Mouse (Mus musculus) lung, embryonic 15.5 days (tissue): ENCODE measurements around the gene Tstd1. TPM values are rescaled to one million over a fixed set of nuclear protein-coding genes. Genes with fewer than 3 reads are reported as not detected.

Source experiments
- ATAC-seq: fragments of 200-750 bp; cut with Nextera tagmentation; 2 replicates; pipeline ENCODE4 v1.8.0; 2017; ENCODE audit warnings: moderate number of reproducible peaks, borderline replicate concordance; ENCODE audit not compliant: low FRiP score, low TSS enrichment; ENCODE audit errors: extremely low read depth
- H3K27ac ChIP-seq: fragments of 300-500 bp; sonication (generic); 2 replicates; pipeline ENCODE4 v1.5.1; 2015; ENCODE audit warnings: moderate library complexity, mild to moderate bottlenecking, inconsistent platforms
- H3K27me3 ChIP-seq: fragments of 300-500 bp; sonication (generic); 2 replicates; pipeline ENCODE4 v1.6.1; 2015; ENCODE audit warnings: inconsistent platforms
- H3K36me3 ChIP-seq: fragments of 300-500 bp; sonication (generic); 2 replicates; pipeline ENCODE4 v1.6.1; 2015; ENCODE audit warnings: inconsistent platforms
- H3K4me1 ChIP-seq: fragments of 300-500 bp; sonication (generic); 2 replicates; pipeline ENCODE4 v1.6.1; 2015; ENCODE audit warnings: inconsistent platforms
- H3K4me2 ChIP-seq: fragments of 300-500 bp; sonication (generic); 2 replicates; pipeline ENCODE4 v1.6.1; 2015; ENCODE audit warnings: inconsistent platforms, mild to moderate bottlenecking, moderate library complexity
- H3K4me3 ChIP-seq: fragments of 300-500 bp; sonication (generic); 2 replicates; pipeline ENCODE4 v1.5.1; 2015; ENCODE audit warnings: mild to moderate bottlenecking, inconsistent platforms
- H3K9ac ChIP-seq: fragments of 300-500 bp; sonication (generic); 2 replicates; pipeline ENCODE4 v1.6.1; 2015; ENCODE audit warnings: inconsistent platforms
- H3K9me3 ChIP-seq: fragments of 300-500 bp; sonication (generic); 2 replicates; pipeline ENCODE4 v1.6.1; 2016; ENCODE audit warnings: inconsistent platforms
- WGBS: fragments of 180-500 bp; shearing (Covaris S2); methylation state at CpG from one replicate; pipeline ENCODE4 v1.1.7; 2015; 5-methylcytosine and 5-hydroxymethylcytosine counted together
- polyA plus RNA-seq: library from polyadenylated mRNA; unstranded; fragments of >200 nt; fragmentation: Nextera tagmentation; extraction: Ambion mirVana; gene quantifications from 2 replicates; pipeline ENCODE4 v1.2.1, GENCODE M21; 2015

The Tstd1 gene
- polyA plus RNA-seq, 1 experiment from 2014 or later = 7.5 TPM

DNA sequence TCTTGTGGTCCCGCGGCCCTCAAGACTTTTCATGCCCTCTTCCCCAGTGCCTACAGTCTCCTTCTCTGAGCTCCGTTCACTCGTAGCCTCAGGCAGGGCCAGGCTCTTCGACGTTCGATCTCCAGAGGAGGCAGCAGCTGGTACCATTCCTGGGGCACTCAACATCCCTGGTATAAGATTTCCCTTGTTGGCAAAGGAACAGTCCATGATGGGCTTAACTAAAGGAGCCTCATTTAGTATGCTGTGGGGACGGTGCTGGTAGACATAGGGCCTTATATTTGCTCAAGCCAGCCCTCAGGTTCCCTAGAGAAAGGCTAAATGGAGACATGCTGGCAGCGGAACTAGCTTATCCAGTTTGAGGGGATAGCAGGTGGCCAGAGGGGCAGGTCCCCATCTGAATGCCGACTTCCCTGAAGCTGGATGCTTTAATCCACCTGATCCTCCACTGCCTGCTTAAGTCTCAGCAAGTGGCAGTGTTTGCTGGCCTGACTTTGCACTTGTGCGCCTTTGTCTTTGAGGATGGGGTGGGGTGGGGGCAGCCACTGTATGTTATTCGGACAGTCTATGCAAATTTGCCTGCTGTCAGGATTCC, 715 bp downstream of the Tstd1 start:
- Histone ChIP-seq H3K9me3 (no peaks in the 10 kb centered on the region), H3K27me3 (no peaks in the 10 kb centered on the region), H3K9ac (no peak overlapping the region), H3K4me3 (no peak overlapping the region), H3K4me1 (peaks cover 15% of the 10 kb centered on the region), H3K4me2 (no peak overlapping the region), H3K27ac (peak overlapping the region; percentile 77), H3K36me3 (peaks cover 49% of the 10 kb centered on the region)
- peak; percentile 45; the same call in 1 of the 2 replicates for ATAC-seq
- 52% methylated on average over 12 of the region's 12 CpGs for WGBS

DNA sequence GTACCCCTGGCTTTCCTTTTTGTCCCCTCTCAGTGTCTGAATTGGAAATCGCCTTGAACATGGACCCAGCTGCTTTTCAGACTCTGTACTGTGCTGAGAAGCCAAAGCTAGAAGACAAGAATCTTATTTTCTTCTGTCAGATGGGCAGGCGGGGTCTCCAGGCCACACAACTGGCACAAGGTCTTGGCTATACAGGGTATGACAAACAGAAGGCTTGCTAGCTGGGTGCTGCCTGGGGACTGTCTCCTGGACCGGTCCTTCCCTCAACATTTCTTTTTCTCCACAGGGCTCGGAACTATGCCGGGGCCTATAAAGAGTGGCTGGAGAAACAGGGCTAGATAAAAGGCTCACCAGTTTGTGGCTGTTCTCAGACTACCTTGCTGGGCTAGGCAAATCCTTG, 1.2 kb downstream of the Tstd1 start:
- Histone ChIP-seq H3K9me3 (no peaks in the 10 kb centered on the region), H3K9ac (no peak overlapping the region), H3K4me1 (peaks cover 21% of the 10 kb centered on the region), H3K36me3 (peaks cover 49% of the 10 kb centered on the region), H3K27me3 (no peaks in the 10 kb centered on the region), H3K4me3 (no peak overlapping the region), H3K4me2 (no peak overlapping the region), H3K27ac (peak overlapping the region; percentile 77)
- no peak for ATAC-seq
- WGBS = 82% methylated on average over 5 of the region's 5 CpGs

DNA sequence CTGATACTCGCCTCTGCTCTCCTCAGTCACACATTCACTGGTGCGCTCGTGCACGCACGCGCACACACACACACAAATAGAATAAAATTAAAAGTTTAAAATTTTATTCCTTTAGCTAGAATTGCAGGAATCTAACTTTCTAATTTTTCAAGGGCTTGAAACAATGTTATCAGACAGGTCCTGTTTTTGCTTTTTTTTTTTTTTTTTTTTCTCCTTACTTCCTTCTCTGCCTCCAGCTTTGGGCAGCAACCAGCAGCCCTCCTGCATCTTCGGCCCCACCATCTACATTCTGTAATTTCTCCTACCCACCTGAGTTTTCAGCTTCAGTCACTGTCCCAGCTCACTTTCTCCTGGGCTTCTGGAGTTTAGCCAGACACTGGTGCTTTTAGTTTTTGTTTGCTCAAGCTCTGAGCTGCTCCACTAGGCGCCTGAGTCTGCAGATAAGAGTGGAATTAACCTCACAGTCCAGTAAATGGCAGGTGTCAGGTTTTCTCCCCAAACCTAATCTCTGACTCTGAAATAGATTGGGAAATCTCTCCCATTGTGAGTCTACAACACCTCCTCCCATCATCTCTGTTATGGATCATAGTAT, 3.9 kb downstream of the Tstd1 start:
- H3K4me3 ChIP-seq = no peak overlapping the region
- peak overlapping the region; percentile 20; the same call in 1 of the 2 replicates for H3K27ac ChIP-seq
- H3K9me3 ChIP-seq = no peaks in the 10 kb centered on the region
- H3K27me3 ChIP-seq = no peaks in the 10 kb centered on the region
- no peak for ATAC-seq
- WGBS = 75% methylated on average over 8 of the region's 8 CpGs
- H3K4me1 ChIP-seq = peaks cover 26% of the 10 kb centered on the region
- no peak overlapping the region for H3K9ac ChIP-seq
- peaks cover 25% of the 10 kb centered on the region for H3K36me3 ChIP-seq
- no peak overlapping the region for H3K4me2 ChIP-seq

DNA sequence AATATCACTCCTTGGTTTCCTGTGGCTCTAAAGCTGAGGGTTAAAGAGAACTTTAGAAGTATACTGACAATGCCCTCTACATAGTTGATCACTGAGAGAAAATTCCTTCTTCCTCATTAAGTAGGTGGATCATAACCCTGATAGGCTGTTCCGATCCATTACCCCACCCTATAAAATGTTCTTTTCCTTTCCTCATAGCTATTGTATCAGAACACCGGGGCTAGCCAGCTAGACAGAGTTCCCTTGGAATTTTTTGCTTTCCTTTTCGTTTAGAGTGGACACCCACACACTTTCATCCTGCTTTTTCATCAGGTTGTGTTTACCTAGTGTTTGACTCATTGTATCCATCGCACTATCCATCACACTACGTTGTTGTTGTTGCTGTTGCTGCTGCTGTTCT, 6.0 kb downstream of the Tstd1 start:
- no peak for ATAC-seq
- Histone ChIP-seq H3K4me2 (no peak overlapping the region), H3K4me3 (no peak overlapping the region), H3K9ac (no peak overlapping the region), H3K4me1 (peaks cover 18% of the 10 kb centered on the region), H3K36me3 (peaks cover 9% of the 10 kb centered on the region; the same call in 1 of the 2 replicates), H3K27me3 (no peaks in the 10 kb centered on the region), H3K9me3 (no peaks in the 10 kb centered on the region), H3K27ac (no peak overlapping the region)
- 34% methylated on average over 5 of the region's 5 CpGs for WGBS

DNA sequence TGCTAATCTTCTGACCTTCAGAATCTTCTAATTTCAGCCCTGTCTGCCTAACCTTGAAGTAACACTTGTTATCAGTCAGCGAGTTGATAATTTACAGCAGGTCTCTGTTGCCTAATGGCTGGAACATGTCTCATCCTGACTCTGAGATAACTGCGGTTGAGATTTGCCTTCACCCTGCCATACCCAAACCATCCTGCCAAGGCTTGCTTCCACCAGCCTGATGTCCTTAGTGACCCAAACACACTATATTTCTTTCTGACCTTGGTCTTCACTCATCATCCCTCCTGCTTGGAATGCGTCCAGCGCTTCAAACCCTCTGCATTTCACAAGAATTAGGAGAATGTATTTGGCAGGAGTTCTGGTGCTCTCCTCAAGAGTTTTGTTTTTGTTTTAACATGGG, 6.5 kb downstream of the Tstd1 start:
- H3K9ac ChIP-seq = no peak overlapping the region
- H3K36me3 ChIP-seq = 0 out of 2 replicates have a peak, but pooled peaks cover 4% of the 10 kb centered on the region
- no peak overlapping the region for H3K4me3 ChIP-seq
- ATAC-seq = no peak; the same call in 1 of the 2 replicates
- H3K27me3 ChIP-seq = no peaks in the 10 kb centered on the region
- WGBS = 35% methylated on average over 4 of the region's 4 CpGs
- no peak overlapping the region for H3K4me2 ChIP-seq
- H3K9me3 ChIP-seq = no peaks in the 10 kb centered on the region
- peaks cover 14% of the 10 kb centered on the region; the same call in 1 of the 2 replicates for H3K4me1 ChIP-seq
- no peak overlapping the region for H3K27ac ChIP-seq

DNA sequence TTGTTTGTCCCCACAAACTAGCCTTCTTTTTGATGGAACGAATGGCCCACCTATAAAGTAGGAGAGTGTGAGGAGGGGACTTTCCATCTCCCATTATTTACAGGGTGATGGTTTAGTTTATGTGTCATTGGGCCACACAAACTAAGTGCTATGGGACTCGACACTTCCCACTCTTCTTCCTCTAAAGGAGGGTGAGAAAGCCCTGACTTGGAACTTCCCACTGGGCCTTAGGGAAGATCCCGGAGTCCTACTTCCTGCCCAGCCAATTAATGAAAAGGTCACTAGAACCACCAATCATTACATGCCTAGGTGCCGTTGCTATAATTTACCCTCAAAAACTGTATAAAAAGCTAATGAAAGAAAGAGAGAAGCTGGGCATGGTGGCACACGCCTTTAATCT, 13.5 kb downstream of the Tstd1 start:
- WGBS = 75% methylated on average over 5 of the region's 5 CpGs

DNA sequence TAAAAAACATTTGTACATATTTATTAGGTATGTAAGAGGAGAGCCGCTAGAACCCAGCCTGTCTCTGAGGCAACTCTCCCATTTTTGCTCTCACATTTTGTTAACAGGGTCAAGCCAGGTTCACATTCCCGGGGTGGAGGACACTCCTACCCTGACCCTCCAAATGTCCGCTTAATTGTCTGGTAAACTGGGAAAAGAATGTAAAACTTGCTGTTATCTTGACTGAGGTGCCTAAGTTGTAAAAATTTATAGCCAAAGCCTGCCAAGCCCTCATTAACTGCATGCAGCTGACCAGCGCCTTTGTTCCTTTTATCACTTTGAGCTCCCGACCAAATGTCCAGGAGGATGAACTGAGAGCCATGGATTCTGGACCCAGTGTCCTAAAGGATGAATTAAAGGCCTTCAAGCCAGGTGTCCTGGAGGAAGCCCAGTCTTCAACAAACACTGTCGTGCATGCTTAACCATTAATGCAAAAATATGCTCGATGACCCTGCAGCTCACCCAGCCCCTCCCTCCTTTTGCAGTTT, 16.7 kb downstream of the Tstd1 start:
- H3K9ac ChIP-seq = no peak overlapping the region
- no peaks in the 10 kb centered on the region for H3K9me3 ChIP-seq
- peaks cover 29% of the 10 kb centered on the region for H3K4me1 ChIP-seq
- 26% methylated on average over 7 of the region's 7 CpGs for WGBS
- H3K27me3 ChIP-seq = no peaks in the 10 kb centered on the region
- no peaks in the 10 kb centered on the region for H3K36me3 ChIP-seq
- no peak overlapping the region for H3K4me3 ChIP-seq
- H3K27ac ChIP-seq = no peak overlapping the region; the same call in 1 of the 2 replicates
- no peak for ATAC-seq
- no peak overlapping the region for H3K4me2 ChIP-seq

More for the DNA sequence above, 13.5 kb downstream of the Tstd1 start:
- H3K4me1 ChIP-seq = peaks cover 14% of the 10 kb centered on the region
- no peaks in the 10 kb centered on the region for H3K36me3 ChIP-seq
- no peak overlapping the region for H3K27ac ChIP-seq
- no peak overlapping the region for H3K4me2 ChIP-seq
- ATAC-seq = no peak
- H3K9ac ChIP-seq = no peak overlapping the region
- no peaks in the 10 kb centered on the region for H3K9me3 ChIP-seq
- H3K4me3 ChIP-seq = no peak overlapping the region
- no peaks in the 10 kb centered on the region for H3K27me3 ChIP-seq

DNA sequence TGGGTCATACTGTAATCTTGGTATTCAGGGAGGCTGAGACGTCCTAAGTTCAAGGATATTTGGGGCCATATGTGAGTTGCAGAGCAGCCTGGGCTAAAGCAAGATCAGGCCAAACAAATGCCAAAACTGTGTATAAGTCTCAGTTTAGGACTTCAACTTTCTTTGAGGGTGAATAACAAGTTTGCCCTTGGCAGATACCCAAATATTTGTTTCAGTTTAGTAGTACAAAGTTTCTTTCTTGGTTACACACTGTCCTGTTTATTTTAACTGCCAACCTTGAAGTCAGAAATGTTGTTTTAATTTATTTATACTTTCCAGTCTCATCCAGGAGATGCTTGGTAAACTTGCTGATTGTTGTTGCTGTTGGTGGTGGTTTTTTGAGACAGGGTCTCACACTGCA, 17.3 kb downstream of the Tstd1 start:
- H3K4me3 ChIP-seq = no peak overlapping the region
- no peaks in the 10 kb centered on the region for H3K36me3 ChIP-seq
- H3K4me2 ChIP-seq = no peak overlapping the region
- no peak for ATAC-seq
- H3K27ac ChIP-seq = no peak overlapping the region; the same call in 1 of the 2 replicates
- H3K4me1 ChIP-seq = peaks cover 36% of the 10 kb centered on the region
- H3K27me3 ChIP-seq = no peaks in the 10 kb centered on the region
- WGBS = 39% methylated on average over 1 of the region's 1 CpGs
- no peaks in the 10 kb centered on the region for H3K9me3 ChIP-seq
- H3K9ac ChIP-seq = no peak overlapping the region

DNA sequence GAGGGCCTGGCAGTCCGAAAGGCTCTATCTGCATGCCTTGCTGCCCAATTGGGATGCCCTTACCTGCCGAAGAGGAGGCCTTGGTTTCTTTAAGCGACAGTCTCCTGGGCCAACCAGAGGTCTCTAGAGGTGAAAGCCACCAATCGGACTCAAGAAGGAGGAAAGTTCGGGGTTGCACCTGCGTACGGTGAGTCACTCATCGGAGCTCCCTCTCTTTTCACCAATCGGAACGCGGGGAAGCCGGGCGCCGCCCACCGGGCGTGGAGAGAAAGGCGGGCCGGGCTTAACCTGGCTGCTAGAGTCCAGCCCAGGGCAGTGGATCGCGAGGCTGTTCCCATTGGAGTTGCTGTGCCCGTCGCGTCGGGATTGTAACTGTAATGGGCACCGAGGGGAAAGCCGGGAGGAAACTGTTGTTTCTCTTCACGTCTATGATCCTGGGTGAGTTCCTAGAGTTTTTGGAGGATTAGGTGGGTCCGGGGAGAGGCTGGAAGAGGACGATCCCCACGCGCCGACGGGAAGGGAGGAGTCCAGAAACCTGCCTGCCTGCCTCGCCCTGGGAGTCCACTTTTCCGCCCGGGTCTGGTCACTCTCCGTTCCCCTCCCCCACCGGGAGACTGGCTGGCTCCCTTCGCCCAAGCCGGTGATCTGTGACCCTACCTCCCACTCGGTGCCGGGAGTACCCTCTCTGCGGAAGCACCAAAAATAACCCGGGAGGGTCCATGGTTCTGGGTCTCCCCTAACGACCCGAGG, 18.8 kb downstream of the Tstd1 start, which contains the start of gene F11r:
Gene F11r (plus strand): TSS at position 272 of the 750 bp plus-strand sequence.
- ATAC-seq = peak; percentile 79
- Histone ChIP-seq H3K4me2 (peak within 1 kb of the TSS; percentile 66), H3K4me3 (peak within 1 kb of the TSS; percentile 55), H3K36me3 (no peaks in the 10 kb centered on the region), H3K9ac (peak within 1 kb of the TSS; percentile 62), H3K27me3 (no peaks in the 10 kb centered on the region), H3K9me3 (no peaks in the 10 kb centered on the region), H3K4me1 (peaks cover 50% of the 10 kb centered on the region), H3K27ac (peak within 1 kb of the TSS; percentile 90)
- WGBS = 1% methylated on average over 46 of the region's 46 CpGs

DNA sequence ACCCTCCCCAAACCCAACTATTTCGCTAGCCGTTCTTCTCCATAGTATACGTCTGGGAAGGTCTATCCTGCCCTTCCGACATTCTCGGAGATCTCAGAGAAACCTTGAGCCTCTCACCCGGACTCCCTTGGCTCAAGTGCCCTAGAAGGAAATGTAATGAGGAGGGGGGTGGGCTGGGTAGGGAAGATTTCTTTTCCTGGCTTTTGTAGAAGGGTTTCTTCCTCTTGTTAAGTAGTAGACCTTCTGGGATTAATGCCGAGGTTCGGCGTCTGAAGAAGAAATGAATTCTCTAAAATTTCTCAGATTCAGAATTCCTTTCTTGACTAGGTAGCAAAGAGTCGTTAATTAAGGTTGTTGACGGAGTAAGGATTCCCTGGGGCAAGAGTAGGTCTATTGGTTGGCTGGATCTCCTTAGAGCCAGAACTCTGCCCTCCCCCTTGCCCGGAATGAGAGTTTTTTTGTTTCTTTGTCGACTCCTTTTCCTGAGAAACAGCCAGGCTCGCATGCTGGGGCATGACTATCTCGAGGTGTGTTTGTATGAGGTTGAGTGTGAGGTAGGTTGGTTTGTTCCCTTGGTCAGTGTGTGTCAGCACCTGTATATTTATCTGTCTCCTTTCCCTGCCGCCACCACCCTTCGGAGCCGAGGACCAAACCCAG, 19.5 kb downstream of the Tstd1 start:
- Histone ChIP-seq H3K36me3 (no peaks in the 10 kb centered on the region), H3K27me3 (no peaks in the 10 kb centered on the region), H3K4me1 (peaks cover 50% of the 10 kb centered on the region), H3K4me2 (peak overlapping the region; percentile 66), H3K9me3 (no peaks in the 10 kb centered on the region), H3K27ac (peak overlapping the region; percentile 90), H3K4me3 (peak overlapping the region; percentile 55), H3K9ac (peak overlapping the region; percentile 62)
- 5% methylated on average over 18 of the region's 18 CpGs for WGBS
- no peak for ATAC-seq

DNA sequence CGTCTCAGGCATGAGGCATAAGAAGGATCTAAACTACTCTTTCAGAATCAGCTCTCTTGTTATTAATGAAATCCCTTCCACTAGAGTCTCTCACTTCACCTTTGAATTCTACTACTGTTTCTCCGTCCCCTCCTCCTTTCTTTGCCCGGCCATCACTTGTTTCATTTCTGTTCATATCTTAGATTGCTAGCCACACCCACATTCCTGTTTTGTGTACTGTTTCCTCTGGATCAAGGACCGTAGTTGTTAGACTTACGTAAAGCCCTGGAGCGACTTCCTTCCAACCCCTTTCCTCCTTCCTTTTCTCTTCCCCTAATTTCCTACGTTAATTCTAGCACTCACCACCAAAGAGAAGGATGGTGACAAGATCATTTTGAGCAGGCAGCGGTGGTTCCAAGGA, 20.4 kb downstream of the Tstd1 start:
- Histone ChIP-seq H3K4me3 (peak overlapping the region; percentile 55), H3K4me1 (peaks cover 50% of the 10 kb centered on the region), H3K4me2 (peak overlapping the region; percentile 66), H3K9me3 (0 out of 2 replicates have a peak, but pooled peaks cover 4% of the 10 kb centered on the region), H3K36me3 (no peaks in the 10 kb centered on the region), H3K27ac (peak overlapping the region; percentile 90), H3K27me3 (no peaks in the 10 kb centered on the region), H3K9ac (peak overlapping the region; percentile 62; the same call in 1 of the 2 replicates)
- no peak for ATAC-seq
- 23% methylated on average over 8 of the region's 8 CpGs for WGBS
